Mouse (Mus musculus) neural tube, embryonic 12.5 days (tissue): ENCODE data around the gene C2cd2l. TPM values are rescaled to one million over a fixed set of nuclear protein-coding genes. Genes with fewer than 3 reads are reported as not detected.
"Not testable (repeated sequence)": the region's sequence is repeated elsewhere in the genome, so short reads cannot be mapped to it uniquely, and the experiment has no call there.

Experiments used
- ATAC-seq: fragments of 200-750 bp; cut with Nextera tagmentation; 2 replicates; pipeline ENCODE4 v1.8.0; 2017; ENCODE audit warnings: low read depth, mild to moderate bottlenecking, moderate TSS enrichment, moderate library complexity; ENCODE audit not compliant: low FRiP score
- H3K27ac ChIP-seq: fragments of 300-500 bp; sonication (generic); 2 replicates; pipeline ENCODE4 v1.5.1; 2016
- H3K27me3 ChIP-seq: fragments of 300-500 bp; sonication (generic); replicated peaks from 2 replicates; pipeline ENCODE4 v1.6.1; 2016; ENCODE audit warnings: mild to moderate bottlenecking
- H3K36me3 ChIP-seq: fragments of 300-500 bp; sonication (generic); 2 replicates; pipeline ENCODE4 v1.6.1; 2016; ENCODE audit warnings: mild to moderate bottlenecking
- H3K4me1 ChIP-seq: fragments of 300-500 bp; sonication (generic); 2 replicates; pipeline ENCODE4 v1.6.1; 2016
- H3K4me2 ChIP-seq: fragments of 300-500 bp; sonication (generic); replicated peaks from 2 replicates; pipeline ENCODE4 v1.6.1; 2016; ENCODE audit warnings: mild to moderate bottlenecking
- H3K4me3 ChIP-seq: fragments of 300-500 bp; sonication (generic); 2 replicates; pipeline ENCODE4 v1.5.1; 2016
- H3K9ac ChIP-seq: fragments of 300-500 bp; sonication (generic); 2 replicates; pipeline ENCODE4 v1.6.1; 2016; ENCODE audit warnings: mild to moderate bottlenecking
- H3K9me3 ChIP-seq: fragments of 300-500 bp; sonication (generic); 2 replicates; pipeline ENCODE4 v1.6.1; 2016; ENCODE audit warnings: mild to moderate bottlenecking
- WGBS: fragments of 180-500 bp; shearing (Covaris S2); methylation state at CpG from one replicate; pipeline ENCODE4 v1.1.7; 2016; 5-methylcytosine and 5-hydroxymethylcytosine counted together
- polyA plus RNA-seq: library from polyadenylated mRNA; unstranded; fragments of >200 nt; fragmentation: Nextera tagmentation; extraction: Ambion mirVana; gene quantifications from 2 replicates; pipeline ENCODE4 v1.2.1, GENCODE M21; 2016

C2cd2l gene
- polyA plus RNA-seq, 1 experiment from 2014 or later, result 26.9 TPM

DNA sequence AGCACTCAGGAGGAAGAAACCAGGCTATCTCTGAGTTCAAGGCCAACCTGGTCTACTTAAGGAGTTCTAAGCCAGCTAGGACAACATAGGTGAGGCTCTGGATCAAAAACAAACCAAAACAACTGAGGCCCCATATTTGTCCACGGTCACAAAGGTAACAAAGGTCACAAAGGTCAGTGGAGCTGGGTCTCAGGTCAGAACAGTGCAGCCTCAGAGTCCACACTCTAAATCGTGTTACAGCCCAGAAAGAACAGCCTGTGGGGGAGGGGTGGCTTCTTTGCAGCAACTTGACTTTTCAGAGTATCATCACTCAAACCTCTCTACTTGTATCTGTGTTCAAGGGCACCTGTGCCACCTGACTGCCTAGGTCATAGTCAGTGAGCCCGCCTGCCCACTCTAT is 10.3 kb downstream of the C2cd2l start:
- Histone ChIP-seq H3K9me3 (no peaks in the 10 kb centered on the region), H3K36me3 (peaks cover 27% of the 10 kb centered on the region), H3K27ac (no peak overlapping the region), H3K4me3 (no peak overlapping the region), H3K4me2 (no peak overlapping the region), H3K4me1 (peaks cover 12% of the 10 kb centered on the region), H3K9ac (no peak overlapping the region), H3K27me3 (no peaks in the 10 kb centered on the region)
- ATAC-seq, result no peak
- 56% methylated on average over 3 of the region's 3 CpGs for WGBS

DNA sequence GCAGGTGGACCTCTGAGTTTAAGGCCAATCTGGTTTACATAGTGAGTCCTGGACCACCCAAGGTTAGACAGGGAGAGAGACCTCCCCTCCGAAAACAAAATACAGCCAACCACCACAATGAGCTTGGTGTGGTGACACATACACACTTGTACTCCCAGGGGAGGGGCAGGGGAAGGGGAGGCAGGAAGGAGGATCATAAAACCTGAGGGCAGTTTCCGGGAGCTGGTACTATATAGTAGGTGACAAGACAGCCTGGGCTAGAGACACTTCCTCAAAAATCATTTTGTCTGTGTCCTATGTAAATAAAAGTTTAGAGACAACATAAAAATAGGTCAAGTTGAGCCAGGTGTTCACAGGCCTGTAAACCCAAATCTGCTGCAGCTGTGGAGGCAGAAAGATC is 12.8 kb downstream of the C2cd2l start:
- H3K9ac ChIP-seq, result no peak overlapping the region
- H3K4me3 ChIP-seq, result no peak overlapping the region
- no peaks in the 10 kb centered on the region for H3K9me3 ChIP-seq
- peaks cover 19% of the 10 kb centered on the region for H3K4me1 ChIP-seq
- H3K4me2 ChIP-seq, result no peak overlapping the region
- WGBS, result 80% methylated on average over 2 of the region's 2 CpGs
- peaks cover 8% of the 10 kb centered on the region for H3K36me3 ChIP-seq
- no peak for ATAC-seq
- no peaks in the 10 kb centered on the region for H3K27me3 ChIP-seq
- no peak overlapping the region for H3K27ac ChIP-seq

DNA sequence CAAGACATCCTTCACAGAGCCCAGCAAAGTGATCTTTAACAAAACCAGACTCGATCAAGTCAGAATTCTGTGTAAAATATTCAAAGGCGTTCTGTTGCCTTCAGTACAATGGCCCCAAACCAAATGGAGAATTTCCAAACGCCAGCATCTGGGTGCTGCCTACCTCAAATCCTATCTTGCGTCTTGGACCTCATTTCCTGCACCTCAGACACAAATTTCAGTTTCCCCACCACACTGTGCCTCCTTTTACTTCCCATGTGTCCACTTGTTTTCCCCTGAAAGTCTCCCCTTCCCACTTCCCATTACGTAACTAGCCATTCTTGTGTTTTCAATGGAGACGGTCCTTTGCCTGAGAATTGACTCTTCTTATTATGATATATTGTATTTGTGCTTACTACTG is 13.6 kb downstream of the C2cd2l start:
- no peak overlapping the region for H3K9ac ChIP-seq
- no peak for ATAC-seq
- H3K27me3 ChIP-seq, result no peaks in the 10 kb centered on the region
- no peaks in the 10 kb centered on the region for H3K9me3 ChIP-seq
- WGBS, result 91% methylated on average over 6 of the region's 6 CpGs
- H3K4me3 ChIP-seq, result no peak overlapping the region
- no peak overlapping the region for H3K4me2 ChIP-seq
- peaks cover 19% of the 10 kb centered on the region for H3K4me1 ChIP-seq
- H3K36me3 ChIP-seq, result peaks cover 14% of the 10 kb centered on the region
- no peak overlapping the region for H3K27ac ChIP-seq

DNA sequence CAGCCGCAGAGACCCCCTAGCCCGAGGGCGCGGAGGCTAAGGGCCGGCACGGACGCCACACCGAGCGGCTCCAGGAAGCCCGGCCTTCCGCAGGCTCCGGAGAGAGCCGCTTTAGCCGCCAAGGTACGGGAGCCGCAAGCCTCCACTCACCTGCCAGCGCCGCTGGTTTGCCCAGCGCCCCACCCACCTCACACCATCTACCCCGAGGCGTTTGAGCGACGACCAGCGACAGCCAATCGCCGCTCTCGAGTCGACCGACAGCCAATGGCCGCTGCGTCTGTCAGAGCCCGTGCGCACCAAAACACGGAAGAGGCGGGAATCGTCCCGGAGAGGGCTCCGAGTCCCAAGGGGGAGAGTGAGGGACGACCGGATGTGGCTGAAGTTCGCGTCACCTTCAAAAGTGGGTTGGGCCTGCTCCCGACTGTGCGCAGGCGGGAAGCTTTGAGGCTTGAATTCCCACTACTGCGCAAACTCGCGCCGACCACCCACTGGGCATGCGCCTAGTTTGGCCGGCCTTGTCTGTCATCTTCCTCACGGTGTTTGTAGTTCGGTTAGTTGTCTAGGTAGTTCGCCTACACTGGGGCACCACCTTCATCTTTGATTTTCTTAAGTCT is 14.5 kb downstream of the C2cd2l start, which contains the start of gene Hinfp:
Gene Hinfp (minus strand): TSS at position 206 of the 614 bp plus-strand sequence.
- no peaks in the 10 kb centered on the region for H3K9me3 ChIP-seq

DNA sequence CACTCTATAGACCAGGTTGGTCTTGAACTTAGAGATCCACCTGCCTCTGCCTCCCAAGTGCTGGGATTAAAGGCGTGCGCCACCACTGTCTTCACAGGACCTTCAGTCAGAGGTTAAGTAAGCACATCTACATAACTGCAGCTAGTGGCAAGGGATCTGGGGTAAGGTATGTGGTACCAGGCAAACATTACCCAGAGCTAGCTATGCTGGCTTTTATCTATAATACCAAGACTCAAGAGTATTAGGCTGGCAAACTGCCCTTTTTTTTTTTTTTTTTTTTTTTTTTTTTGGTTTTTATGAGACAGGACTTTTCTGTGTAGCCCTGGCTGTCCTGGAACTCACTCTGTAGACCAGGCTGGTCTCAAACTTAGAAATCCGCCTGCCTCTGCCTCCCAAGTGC is 20.1 kb downstream of the C2cd2l start:
- H3K9me3 ChIP-seq, ATAC-seq, H3K4me3 ChIP-seq, H3K27ac ChIP-seq, H3K27me3 ChIP-seq, H3K9ac ChIP-seq, H3K4me1 ChIP-seq, H3K4me2 ChIP-seq: not testable (repeated sequence)
- H3K36me3 ChIP-seq, result peaks cover 73% of the 10 kb centered on the region
- 96% methylated on average over 3 of the region's 3 CpGs for WGBS

More for the DNA sequence above, 14.5 kb downstream of the C2cd2l start, which contains the start of gene Hinfp:
- Histone ChIP-seq H3K27ac (0 out of 2 replicates have a peak within 1 kb of the TSS, but pooled peaks have one; percentile 17), H3K27me3 (no peaks in the 10 kb centered on the region), H3K4me1 (peaks cover 10% of the 10 kb centered on the region), H3K4me2 (peak within 1 kb of the TSS; percentile 74), H3K9ac (peak within 1 kb of the TSS; percentile 80), H3K4me3 (peak within 1 kb of the TSS; percentile 77), H3K36me3 (peaks cover 24% of the 10 kb centered on the region)
- ATAC-seq, result peak; percentile 99
- WGBS, result under 1% methylated on average over 54 of the region's 54 CpGs

DNA sequence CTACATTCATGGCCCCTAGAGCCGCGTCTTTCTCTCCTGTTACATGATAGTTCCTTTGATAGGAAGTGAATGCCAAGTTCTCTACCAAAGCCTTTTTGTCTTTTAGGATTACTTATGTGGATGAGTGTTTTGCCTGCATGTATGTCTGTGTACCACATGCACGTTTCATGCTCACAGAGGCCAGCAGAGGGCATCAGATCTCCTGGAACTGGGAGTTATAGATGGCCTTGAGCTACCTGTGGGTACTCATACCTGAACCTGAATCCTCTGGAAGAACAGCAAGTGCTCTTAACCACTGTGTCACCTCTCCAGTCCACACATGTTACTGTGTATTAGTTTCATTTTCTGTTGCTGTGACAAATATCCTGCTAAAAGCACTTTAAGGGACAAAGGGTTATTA is 27.6 kb downstream of the C2cd2l start:
- H3K9ac ChIP-seq, result no peak overlapping the region
- no peak overlapping the region for H3K4me3 ChIP-seq
- peaks cover 62% of the 10 kb centered on the region for H3K36me3 ChIP-seq
- H3K27me3 ChIP-seq, result peaks cover 6% of the 10 kb centered on the region; the same call in 1 of the 2 replicates
- no peak for ATAC-seq
- peaks cover 18% of the 10 kb centered on the region for H3K4me1 ChIP-seq
- no peak overlapping the region for H3K4me2 ChIP-seq
- H3K9me3 ChIP-seq, result no peaks in the 10 kb centered on the region
- WGBS, result 72% methylated on average over 3 of the region's 3 CpGs
- H3K27ac ChIP-seq, result no peak overlapping the region

DNA sequence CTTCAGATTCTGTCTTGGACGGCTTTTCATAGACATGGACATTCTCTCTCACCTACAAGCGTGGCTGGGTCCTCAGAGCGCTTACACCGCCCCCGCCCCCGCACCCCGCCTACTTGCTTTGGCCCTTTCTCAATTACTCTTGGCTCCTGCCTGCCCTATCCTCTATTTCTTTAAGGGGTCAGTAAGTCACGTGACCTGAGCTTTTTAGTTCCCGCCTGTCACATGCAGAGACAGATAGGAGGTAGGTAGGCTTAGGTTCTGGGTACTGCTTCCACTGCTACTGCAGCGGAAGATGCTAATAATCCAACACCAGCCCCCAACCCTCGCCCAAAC is 31.2 kb downstream of the C2cd2l start:
- peaks cover 35% of the 10 kb centered on the region for H3K4me1 ChIP-seq
- H3K27ac ChIP-seq, result no peak overlapping the region
- 6% methylated on average over 11 of the region's 11 CpGs for WGBS
- ATAC-seq, result no peak
- no peak overlapping the region for H3K4me3 ChIP-seq
- peaks cover 31% of the 10 kb centered on the region for H3K36me3 ChIP-seq
- H3K4me2 ChIP-seq, result peak overlapping the region; percentile 76
- H3K9me3 ChIP-seq, result no peaks in the 10 kb centered on the region
- no peak overlapping the region for H3K9ac ChIP-seq
- peaks cover 14% of the 10 kb centered on the region for H3K27me3 ChIP-seq

DNA sequence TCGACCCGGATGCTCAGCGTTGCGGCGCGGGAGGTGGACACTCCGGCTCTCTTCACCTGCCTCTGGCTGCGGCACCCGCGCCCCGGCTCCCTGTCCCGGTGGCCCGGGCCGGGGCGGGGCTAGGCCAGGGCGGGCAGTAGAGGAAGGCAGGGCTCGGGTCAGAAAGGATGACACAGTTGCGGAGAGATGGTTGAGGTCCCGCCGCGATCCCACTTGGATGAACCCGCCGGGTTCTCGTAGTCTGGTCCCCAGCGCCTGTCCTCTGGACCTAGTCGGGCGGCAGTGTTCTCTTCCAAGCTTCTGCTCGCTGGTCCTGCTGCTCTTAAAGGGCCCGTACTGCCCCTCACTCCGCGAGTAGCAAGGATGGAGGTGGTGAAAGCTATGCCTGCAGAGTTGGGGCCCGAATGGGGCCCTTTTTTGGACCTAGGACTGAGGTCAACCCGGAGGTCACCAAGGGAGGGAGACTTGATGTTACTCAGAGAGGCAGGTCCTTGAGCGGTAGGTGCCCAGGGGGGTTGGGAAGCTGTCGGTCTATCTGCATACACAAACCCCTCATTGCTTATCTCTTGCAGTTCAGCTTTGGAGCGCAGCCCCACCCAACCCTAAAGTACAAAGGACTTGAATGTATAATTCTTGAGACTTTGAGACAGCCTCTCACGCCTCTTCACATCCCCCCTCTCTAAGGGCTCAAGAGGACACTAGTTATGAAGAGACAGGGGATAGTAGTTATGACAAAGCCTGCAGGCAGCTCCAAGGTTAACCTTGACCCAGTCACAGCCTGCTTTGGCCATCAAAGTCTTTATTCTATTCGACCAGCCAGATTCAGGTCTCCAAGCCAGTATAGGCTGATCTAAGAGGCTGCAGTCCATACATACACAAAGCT is 31.8 kb downstream of the C2cd2l start, which contains the start of gene Abcg4:
Gene Abcg4 (minus strand): TSS at position 540 of the 883 bp plus-strand sequence.
- ATAC-seq, result peak; percentile 68
- Histone ChIP-seq H3K4me3 (peak within 1 kb of the TSS; percentile 73), H3K27me3 (peaks cover 14% of the 10 kb centered on the region), H3K9ac (peak within 1 kb of the TSS; percentile 85), H3K36me3 (peaks cover 25% of the 10 kb centered on the region), H3K4me1 (peaks cover 35% of the 10 kb centered on the region), H3K27ac (peak within 1 kb of the TSS; percentile 37; the same call in 1 of the 2 replicates), H3K9me3 (no peaks in the 10 kb centered on the region), H3K4me2 (peak within 1 kb of the TSS; percentile 76)
- WGBS, result 1% methylated on average over 38 of the region's 38 CpGs

DNA sequence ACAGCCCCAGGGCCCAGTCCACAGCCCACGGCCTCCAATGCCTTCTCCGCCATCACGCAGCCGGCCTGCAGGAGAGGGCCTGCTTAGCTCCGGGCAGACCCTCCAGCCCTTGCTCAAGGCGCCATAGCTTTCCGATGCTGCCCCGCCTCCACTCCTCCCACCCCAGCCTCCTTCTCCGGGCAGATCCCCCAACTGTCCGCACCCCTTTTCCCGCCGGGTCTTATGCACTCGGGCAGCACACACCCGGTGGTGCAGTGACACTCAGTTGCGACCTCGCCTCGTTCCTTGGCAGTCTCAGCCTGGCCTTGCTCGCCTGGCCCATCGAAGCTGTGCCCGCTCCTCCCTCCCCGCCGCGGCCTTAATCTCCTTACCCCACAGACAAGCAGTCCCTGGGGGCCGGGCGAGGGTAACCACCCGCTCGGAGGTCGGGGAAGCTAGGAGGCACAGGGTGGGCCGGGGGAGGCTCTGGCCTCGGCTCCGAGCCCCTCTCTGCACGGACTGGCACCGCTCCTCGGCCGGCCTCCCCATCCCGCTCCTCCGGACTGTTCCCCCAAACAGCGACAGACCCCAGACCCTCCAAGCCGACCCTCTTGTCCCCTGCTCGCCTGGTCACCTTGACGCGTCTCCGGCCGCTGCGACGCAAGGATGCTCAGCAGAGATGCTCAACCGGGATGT is 32.5 kb downstream of the C2cd2l start:
- H3K27me3 ChIP-seq, result peaks cover 14% of the 10 kb centered on the region

DNA sequence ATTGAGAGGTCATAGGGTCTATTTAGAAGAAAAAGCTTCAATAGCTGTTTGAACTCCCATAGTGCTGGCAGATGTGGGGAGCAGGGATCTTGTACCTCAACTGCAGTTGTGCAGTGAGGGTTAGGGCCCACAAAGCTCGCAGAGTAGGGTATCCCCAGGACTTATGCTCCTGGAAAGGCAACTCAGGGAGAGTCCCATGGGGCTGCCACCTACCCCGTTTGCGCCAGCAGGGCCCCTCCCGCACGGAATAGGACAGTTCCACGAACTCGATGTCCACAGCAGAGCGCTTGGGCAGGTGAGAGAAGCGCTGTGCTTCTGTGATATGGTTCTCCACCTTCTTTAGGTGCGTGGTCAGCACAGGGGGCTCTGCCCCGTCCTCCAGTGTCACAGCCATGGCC is 33.1 kb downstream of the C2cd2l start:
- H3K4me2 ChIP-seq, result peak overlapping the region; percentile 76
- H3K27ac ChIP-seq, result no peak overlapping the region
- H3K9ac ChIP-seq, result peak overlapping the region; percentile 85
- H3K4me3 ChIP-seq, result peak overlapping the region; percentile 73
- peaks cover 35% of the 10 kb centered on the region for H3K4me1 ChIP-seq
- peaks cover 14% of the 10 kb centered on the region for H3K36me3 ChIP-seq
- 5% methylated on average over 11 of the region's 11 CpGs for WGBS
- no peaks in the 10 kb centered on the region for H3K9me3 ChIP-seq
- 0 out of 2 replicates have a peak, but pooled peaks have one; percentile 9 for ATAC-seq
- peaks cover 14% of the 10 kb centered on the region for H3K27me3 ChIP-seq

More for the DNA sequence above, 32.5 kb downstream of the C2cd2l start:
- peak; percentile 55 for ATAC-seq
- Histone ChIP-seq H3K4me2 (peak overlapping the region; percentile 76), H3K9me3 (no peaks in the 10 kb centered on the region), H3K36me3 (peaks cover 17% of the 10 kb centered on the region), H3K9ac (peak overlapping the region; percentile 85), H3K4me3 (peak overlapping the region; percentile 73), H3K27ac (peak overlapping the region; percentile 37; the same call in 1 of the 2 replicates), H3K4me1 (peaks cover 35% of the 10 kb centered on the region)
- 1% methylated on average over 47 of the region's 47 CpGs for WGBS

DNA sequence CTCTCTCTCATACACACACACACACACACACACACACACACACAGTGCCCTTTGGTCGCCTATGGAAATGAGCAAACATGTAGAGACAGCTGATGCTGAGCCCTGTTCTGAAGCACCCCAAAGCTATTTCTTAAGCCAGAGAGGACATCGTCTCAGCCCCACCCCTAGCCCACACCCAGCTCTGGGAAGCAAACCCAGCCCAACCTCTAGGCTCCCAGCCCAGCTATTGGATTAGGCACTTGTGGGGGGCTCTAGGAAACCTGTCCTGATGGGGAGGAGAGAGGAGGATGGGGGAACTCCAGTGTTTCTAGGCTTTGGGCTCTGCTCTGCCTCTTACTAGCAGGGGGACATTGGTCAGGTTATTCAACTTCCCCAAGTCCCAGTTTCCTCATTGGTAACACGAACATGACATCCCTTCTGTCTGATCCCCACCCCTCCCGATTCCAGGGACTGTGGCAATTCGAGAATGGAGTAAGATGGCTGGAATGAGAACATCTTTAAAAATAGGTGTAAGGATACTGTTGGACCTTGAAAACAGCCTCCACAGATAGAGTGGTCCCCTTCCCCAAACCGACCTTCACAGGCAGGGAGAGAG is 33.7 kb downstream of the C2cd2l start:
- H3K36me3 ChIP-seq, result peaks cover 15% of the 10 kb centered on the region
- peaks cover 14% of the 10 kb centered on the region for H3K27me3 ChIP-seq
- 15% methylated on average over 6 of the region's 6 CpGs for WGBS
- peak overlapping the region; percentile 76 for H3K4me2 ChIP-seq
- H3K9me3 ChIP-seq, result no peaks in the 10 kb centered on the region
- H3K4me3 ChIP-seq, result no peak overlapping the region
- no peak for ATAC-seq
- peak overlapping the region; percentile 85 for H3K9ac ChIP-seq
- H3K27ac ChIP-seq, result no peak overlapping the region
- peaks cover 35% of the 10 kb centered on the region for H3K4me1 ChIP-seq
